Mouse (Mus musculus) spleen, adult 2 months (tissue): Measurements from ENCODE around the gene Raver1.

Experiments used
- CTCF ChIP-seq: fragments of 200-500 bp; IDR thresholded peaks from 2 replicates; pipeline ENCODE4 v1.5.1; 2011; ENCODE audit warnings: mild to moderate bottlenecking, inconsistent platforms; ENCODE audit not compliant: insufficient read depth, insufficient read length, insufficient replicate concordance; ENCODE audit errors: extremely low read depth
- POLR2A ChIP-seq: fragments of 200-500 bp; IDR thresholded peaks from 2 replicates; pipeline ENCODE4 v1.6.1; 2011; ENCODE audit warnings: low read depth, low read length, inconsistent platforms

GRCm38 (mm10) chr9:21033136-21033535 lies 58.7 kb downstream of the Raver1 start:
- TF ChIP-seq CTCF (no peak), POLR2A (no peak; the same call in 1 of the 2 replicates)
